Mouse (Mus musculus) right cerebral cortex, adult 2 months (tissue): ENCODE data around the gene Gm20388.
A peak's percentile ranks its signal among the peaks of the same experiment; 100 is the strongest.

Source experiments
- DNase-seq, 2 experiments: peaks; one replicate each; pipeline ENCODE4 v3.0.0; 2021 to 2022; ENCODE audit warnings: low spot score in 2 of 2

The Gm20388 gene

GRCm38 (mm10) chr8:120044907-120045306 lies 134.3 kb downstream of the Gm20388 start:
- no peak for DNase-seq

DNA sequence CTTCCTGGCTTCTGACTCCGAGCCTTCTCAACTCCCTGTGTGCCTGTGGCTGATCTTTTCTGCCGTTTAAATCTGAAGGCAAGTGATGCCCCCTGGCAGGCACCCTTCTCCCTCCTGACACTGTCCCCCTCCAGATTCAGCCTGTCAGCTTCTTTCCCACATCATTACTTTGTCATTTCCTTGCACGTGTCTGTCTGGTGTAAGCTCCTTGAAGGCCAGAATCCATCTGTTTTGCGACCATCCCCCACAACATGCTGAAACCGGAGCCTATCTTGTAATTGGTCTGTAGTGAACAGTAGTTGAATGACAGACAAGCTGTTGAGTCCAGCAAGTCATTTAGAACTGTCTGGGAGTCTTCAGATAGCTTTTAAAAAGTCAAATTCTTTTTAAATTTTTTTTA lies 134.8 kb downstream of the Gm20388 start:
- DNase-seq: no peak

DNA sequence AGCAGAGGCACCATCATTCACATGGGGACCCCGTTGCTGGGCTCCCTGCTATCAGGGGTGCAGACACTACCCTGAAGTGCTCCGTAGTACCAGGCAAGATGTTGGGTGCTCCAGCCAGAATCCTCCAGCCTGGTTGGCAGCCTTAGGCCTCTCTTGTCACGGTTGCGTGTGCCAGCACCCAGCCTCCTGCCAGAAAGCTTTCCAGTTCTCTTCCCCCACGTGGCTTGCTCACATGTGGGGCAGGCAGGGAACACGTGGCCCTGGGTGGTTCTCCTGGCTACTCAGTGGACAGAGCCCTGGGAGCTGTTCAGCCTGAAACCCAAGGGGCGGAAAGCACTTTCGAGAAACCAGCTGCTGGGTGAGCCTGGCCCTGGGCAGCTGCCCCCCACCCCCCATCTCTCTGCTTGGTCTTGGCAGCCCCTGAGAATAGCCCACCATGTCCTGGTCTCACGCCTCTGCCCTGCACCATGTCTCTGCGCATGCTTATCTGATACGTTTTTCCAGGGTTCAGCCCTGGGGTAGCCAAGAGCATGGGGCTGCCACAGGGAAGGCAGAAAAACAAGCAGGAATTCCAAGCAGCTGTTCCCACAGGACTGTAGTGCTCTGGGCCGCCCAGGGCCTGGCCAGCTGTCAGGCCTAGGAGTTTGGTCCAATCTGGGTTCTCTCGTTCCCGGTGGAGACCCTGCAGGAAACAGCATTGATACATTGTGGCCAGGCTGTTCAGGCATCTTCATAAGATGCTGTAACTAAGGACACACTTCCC lies 135.8 kb downstream of the Gm20388 start:
- DNase-seq: peak; percentile 76 to 84

DNA sequence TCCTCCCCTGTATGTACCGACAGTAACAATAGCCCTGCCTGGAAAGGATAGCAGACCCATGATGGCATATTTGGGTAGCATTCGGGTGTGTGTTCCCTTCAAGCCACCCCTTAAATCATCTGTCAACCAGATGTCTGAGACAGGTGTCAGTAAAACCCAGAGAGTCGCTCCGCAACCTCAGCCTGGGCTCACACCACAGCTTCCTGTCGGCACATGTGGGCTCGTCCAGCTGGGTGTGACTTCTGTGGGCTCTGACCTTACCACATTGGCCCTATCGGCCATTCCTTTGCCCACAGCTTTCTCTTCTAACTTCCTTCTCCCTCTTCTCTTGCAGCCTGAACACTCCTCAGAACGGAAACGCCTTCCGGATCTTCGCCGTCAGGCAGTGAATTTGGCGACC lies 139.3 kb downstream of the Gm20388 start:
- DNase-seq: no peak

DNA sequence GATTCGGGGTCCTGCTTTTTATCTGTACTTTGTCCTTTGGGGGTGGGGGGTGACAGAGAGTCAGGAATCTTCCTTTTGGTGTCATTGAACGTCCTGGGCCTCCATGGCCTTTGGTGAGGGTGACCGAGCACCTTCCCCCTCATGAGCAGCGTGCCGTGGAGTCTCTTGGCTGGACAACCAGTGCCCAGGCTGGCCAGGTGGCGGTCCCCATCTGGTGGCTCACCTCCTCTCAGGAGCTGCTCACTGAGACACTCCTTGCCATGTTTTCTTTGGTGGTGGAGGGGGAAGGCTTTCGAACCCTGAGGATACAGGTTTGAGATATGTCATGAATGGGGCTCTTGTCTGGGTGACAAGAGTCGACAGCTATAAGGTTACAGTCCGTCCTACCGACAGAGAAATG lies 139.7 kb downstream of the Gm20388 start:
- no peak for DNase-seq

DNA sequence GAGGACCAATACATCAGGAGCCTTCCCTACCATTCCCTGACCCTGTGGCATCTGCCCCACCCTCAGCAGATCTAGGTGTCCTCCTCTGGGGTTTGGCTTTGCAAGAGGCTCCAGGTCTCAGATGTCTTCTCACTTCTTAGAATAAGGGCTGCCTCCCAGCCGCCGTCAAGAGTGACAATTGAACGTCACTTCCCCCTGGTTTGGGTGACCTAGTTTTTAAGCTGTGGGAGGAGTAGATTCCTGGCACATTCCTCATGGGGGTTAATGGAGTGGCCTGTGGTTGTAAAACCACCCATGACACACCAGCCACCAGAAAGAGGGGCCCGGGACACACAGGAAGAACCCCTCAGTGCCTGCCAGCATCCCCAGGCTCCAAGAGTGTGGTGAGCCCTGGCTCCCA lies 140.4 kb downstream of the Gm20388 start:
- no peak for DNase-seq

DNA sequence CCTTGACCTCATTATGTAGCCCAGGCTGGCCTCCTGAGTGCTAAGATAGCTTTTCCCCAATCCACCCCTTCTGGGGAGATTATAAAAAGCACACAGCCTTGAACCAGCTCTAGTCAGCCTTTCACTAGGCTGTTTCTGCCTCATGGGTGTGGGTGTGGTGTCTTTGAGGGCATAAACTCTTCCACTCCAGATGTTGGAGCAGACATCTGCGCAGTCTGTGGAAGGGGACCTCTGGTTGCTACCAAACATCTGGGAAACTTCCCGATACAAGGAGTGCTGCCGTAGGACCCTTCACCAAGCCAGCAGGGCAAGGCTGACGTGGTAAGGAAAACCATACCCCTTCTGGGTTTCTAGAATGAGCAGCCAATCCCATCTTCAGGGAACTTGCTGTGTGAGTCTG lies 141.3 kb downstream of the Gm20388 start:
- no peak for DNase-seq

GRCm38 (mm10) chr8:120052318-120052717 lies 141.7 kb downstream of the Gm20388 start:
- no peak for DNase-seq

GRCm38 (mm10) chr8:120054833-120055232 lies 144.2 kb downstream of the Gm20388 start:
- DNase-seq: no peak

DNA sequence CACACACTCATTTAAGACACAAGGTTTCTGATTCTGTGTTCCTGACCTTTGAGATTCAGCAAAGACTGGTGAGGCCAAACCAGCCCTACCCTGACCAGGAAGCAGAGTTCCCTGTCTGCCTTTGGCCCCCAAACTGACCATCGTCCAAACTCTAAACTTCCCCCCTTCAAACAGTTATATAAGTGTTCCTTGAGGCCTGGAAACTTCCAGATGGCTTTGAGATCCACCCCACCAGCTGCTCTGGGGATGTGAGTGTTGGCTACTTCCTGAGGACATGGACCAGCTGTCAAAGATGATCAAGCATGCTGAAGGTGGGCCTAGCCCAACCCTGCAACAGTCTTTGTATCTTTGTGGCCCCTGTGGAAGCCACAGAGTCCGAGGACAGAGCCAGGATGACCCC lies 146.4 kb downstream of the Gm20388 start:
- DNase-seq: no peak

- no peak for DNase-seq
Observed at GRCm38 (mm10) chr8:120062742-120063141, 152.1 kb downstream of the Gm20388 start.

DNA sequence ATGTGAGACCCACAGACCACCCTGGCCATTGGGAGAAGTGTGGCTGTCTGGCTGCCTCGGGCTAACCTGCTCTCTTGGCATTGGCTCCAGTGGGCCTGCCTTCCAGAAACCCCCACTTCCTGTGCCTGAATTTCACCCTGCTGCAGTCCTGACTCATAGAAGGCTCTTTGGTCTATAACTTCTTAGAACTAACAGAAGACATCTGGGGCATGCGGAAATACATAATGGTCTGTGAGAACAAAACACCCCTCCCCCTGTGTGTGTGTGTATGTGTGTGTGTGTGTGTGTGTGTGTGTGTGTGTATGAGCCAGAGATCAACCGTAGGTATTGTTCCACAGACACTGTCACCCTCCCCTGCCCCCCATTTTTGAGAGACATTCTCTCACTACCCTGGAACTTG lies 152.7 kb downstream of the Gm20388 start:
- DNase-seq: no peak

GRCm38 (mm10) chr8:120065611-120066010 lies 155.0 kb downstream of the Gm20388 start:
- DNase-seq: no peak

- no peak for DNase-seq
Observed at GRCm38 (mm10) chr8:120066226-120066625, 155.6 kb downstream of the Gm20388 start.

- no peak for DNase-seq
Observed at GRCm38 (mm10) chr8:120067936-120068668, 157.5 kb downstream of the Gm20388 start.

GRCm38 (mm10) chr8:120071684-120072083 lies 161.0 kb downstream of the Gm20388 start:
- peak; percentile 84 to 88 for DNase-seq

- no peak for DNase-seq
Observed at GRCm38 (mm10) chr8:120072259-120072658, 161.6 kb downstream of the Gm20388 start.

DNA sequence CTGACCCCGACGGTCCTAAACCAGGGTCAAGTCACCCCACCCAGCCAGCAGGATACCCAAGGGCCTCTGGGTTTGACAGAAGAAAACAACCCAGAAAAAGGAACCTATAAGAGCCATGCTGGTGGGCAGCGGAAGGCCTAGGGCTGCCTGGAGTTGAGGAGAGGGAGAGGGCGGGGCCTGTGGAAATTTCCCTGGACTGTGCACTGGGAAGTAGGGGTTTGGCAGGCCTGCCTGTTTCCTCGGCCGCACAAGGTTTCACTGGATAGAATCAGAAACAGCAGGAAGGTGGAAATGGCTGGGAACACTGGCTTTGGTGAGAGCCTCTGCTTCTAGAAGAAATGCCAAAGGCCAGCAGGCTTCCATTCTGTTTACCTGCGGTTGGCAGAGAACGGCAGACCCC lies 162.2 kb downstream of the Gm20388 start:
- DNase-seq: no peak

DNA sequence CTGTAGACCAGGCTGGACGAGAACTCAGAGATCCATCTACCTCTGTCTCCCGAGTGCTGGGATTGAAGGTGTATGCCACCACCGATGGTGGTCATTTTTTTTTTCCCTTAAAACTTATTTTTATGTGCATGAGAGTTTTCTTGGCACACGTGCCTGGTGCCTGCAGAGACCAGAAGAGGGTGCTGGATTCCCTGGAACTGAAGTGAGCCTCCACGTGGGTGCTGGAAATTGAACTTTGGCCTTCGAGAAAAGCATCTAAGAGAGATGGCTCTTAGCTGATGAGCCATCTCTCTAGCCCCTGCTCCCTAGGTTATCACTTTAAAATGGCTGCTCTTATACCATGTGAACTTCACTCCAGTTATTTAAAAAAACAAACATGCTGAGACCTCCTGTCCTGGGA lies 163.9 kb downstream of the Gm20388 start:
- DNase-seq: no peak

- no peak for DNase-seq
Observed at GRCm38 (mm10) chr8:120075347-120075746, 164.7 kb downstream of the Gm20388 start.

GRCm38 (mm10) chr8:120078080-120078479 lies 167.4 kb downstream of the Gm20388 start:
- peak; percentile 75 to 81 for DNase-seq

DNA sequence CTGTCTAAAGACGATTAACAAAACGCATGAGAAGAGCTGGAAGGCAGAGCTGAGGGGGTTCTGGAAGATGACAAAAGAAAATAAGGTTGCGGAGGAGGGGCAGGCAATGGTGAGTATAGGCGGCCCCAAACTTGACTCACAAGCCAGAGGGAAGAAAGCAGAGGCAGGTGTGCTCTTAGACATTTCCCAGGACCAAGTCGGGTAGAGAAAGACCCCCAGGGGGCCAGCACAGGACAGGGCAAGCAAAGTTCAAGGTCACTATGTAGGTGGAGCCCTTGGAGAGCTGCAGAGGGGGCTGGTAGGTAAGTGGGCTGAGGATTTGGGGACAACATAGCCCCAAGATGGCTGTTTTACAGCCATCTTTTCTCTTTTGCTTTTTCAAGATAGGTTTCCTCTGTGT lies 168.7 kb downstream of the Gm20388 start:
- no peak for DNase-seq

GRCm38 (mm10) chr8:120083261-120083660 lies 172.6 kb downstream of the Gm20388 start:
- no peak for DNase-seq
